Mouse (Mus musculus): ENCODE measurements around the gene Asgr2. TPM values are rescaled to one million over a fixed set of nuclear protein-coding genes. Genes with fewer than 3 reads are reported as not detected.

Asgr2 gene
- polyA plus RNA-seq (2015; fragmentation: Nextera tagmentation; extraction: Ambion mirVana): 0.10 and 0.18 TPM in 2 replicates

DNA sequence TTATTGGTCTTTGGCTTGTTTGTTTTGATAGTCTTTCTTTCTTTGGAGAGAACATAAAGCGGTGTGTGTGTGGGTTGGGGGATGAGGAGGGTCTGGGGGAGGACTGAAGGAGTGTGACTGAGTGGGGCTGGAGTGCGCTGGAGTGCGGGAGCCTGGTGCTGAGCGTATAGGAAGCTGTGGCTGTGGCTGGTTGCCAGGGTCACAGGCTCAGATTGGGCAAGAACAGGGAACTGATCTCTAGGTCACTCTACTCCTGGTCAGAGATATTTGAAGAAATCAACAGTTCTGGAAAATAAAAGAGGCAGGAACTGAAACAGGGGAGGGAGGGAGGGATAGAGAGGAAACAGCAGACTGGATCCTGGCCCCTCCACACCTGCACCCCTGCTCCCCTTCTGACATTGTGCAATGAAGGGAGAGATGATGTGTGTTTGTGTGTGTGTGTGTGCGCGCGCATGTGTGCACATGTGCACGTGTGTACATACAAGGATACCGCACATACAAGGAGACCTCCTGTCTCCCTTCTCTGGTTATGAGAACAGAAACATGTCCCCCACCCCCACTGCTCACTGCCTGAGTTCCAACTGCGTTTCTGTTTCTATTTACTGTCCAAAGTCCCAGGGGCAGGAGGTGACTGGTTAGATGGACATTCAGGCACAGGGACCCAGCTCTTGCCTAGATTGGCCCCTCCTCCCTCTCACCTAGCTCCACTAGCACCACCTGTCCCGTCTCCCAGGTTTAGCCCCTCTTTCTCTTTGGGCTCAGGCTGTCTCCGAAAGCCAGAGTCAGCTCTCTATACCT, at the start of gene Asgr2:
Asgr2 (plus strand) TSS at position 659 of the 798 bp plus-strand sequence.
- H3K9me3 ChIP-seq (ENCODE audit: control insufficient read depth): no peaks in the 10 kb centered on the region
- no peak within 1 kb of the TSS for H3K4me2 ChIP-seq (replicated peaks; ENCODE audit: low read depth)
- no peak within 1 kb of the TSS for H3K4me3 ChIP-seq (ENCODE audit: low read depth, low read length)
- no peak within 1 kb of the TSS for H3K9ac ChIP-seq (ENCODE audit: low read depth, low read length)
- no peaks in the 10 kb centered on the region for H3K27me3 ChIP-seq (replicated peaks; ENCODE audit: control insufficient read depth, insufficient read depth, low read length)
- no peak for TF ChIP-seq CTCF (IDR thresholded peaks at IDR 0.05; ENCODE audit: low read depth)
- WGBS: 64% methylated on average over 12 of the region's 12 CpGs
- no peak within 1 kb of the TSS for H3K27ac ChIP-seq (ENCODE audit: low read depth, low read length)
- no peaks in the 10 kb centered on the region for H3K36me3 ChIP-seq (ENCODE audit: control insufficient read depth, insufficient read depth)
- ATAC-seq: no peak
- H3K4me1 ChIP-seq (replicated peaks; ENCODE audit: control insufficient read depth, insufficient read depth, low read length): no peaks in the 10 kb centered on the region

DNA sequence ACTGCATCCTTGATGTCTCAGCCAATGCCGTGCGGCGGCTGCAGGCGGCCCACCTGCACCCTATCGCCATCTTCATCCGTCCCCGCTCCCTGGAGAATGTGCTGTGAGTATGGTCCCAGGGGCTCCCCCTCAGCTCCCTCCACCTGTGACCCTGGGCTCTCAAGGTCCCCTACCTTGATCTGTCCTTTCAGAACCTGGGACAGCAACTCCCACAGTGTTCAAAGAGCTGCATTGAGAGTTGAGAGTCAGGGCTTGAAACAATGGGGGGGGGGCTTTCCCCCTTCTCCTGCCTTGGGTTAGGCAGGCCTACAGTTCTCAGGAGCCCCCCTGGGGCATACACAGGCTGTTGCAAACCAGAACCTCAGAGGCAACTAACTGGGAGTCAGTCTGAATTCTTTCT, 48.8 kb upstream of the Asgr2 start:
- TF ChIP-seq CTCF (IDR thresholded peaks at IDR 0.05; ENCODE audit: low read depth): no peak
- no peak overlapping the region for H3K9ac ChIP-seq (ENCODE audit: low read depth, low read length)
- no peak overlapping the region for H3K4me2 ChIP-seq (replicated peaks; ENCODE audit: low read depth)
- H3K27me3 ChIP-seq (replicated peaks; ENCODE audit: control insufficient read depth, insufficient read depth, low read length): no peaks in the 10 kb centered on the region
- H3K4me1 ChIP-seq (replicated peaks; ENCODE audit: control insufficient read depth, insufficient read depth, low read length): no peaks in the 10 kb centered on the region
- ATAC-seq: no peak
- peaks cover 4% of the 10 kb centered on the region; the same call in 1 of the 2 replicates for H3K36me3 ChIP-seq (ENCODE audit: control insufficient read depth, insufficient read depth)
- no peak overlapping the region for H3K4me3 ChIP-seq (ENCODE audit: low read depth, low read length)
- 86% methylated on average over 7 of the region's 7 CpGs for WGBS
- no peak overlapping the region for H3K27ac ChIP-seq (ENCODE audit: low read depth, low read length)
- H3K9me3 ChIP-seq (ENCODE audit: control insufficient read depth): no peaks in the 10 kb centered on the region

DNA sequence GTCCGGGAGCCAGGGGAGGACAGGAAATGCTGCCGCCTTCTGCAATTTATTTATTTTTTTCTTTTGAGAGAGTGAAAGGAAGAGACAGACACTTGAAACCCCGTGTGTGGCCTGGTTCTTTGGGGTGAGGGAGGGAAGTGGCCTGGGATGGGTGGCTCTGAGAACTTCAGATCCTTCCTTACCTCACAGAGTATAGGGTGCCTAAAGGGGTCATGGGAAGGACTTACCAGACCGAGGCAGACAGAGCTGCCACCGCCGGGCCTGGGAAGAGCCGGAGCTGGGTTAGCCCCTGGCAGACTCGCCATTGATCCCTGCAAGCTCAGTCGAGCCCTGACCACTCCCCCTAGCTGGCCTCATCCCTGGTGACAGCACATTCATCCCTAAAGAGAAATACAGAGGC, 47.0 kb upstream of the Asgr2 start:
- H3K9me3 ChIP-seq (ENCODE audit: control insufficient read depth): no peaks in the 10 kb centered on the region
- no peaks in the 10 kb centered on the region for H3K4me1 ChIP-seq (replicated peaks; ENCODE audit: control insufficient read depth, insufficient read depth, low read length)
- no peak overlapping the region for H3K4me3 ChIP-seq (ENCODE audit: low read depth, low read length)
- H3K27ac ChIP-seq (ENCODE audit: low read depth, low read length): no peak overlapping the region
- H3K27me3 ChIP-seq (replicated peaks; ENCODE audit: control insufficient read depth, insufficient read depth, low read length): no peaks in the 10 kb centered on the region
- H3K36me3 ChIP-seq (ENCODE audit: control insufficient read depth, insufficient read depth): peaks cover 4% of the 10 kb centered on the region; the same call in 1 of the 2 replicates
- TF ChIP-seq CTCF (IDR thresholded peaks at IDR 0.05; ENCODE audit: low read depth): no peak
- H3K9ac ChIP-seq (ENCODE audit: low read depth, low read length): no peak overlapping the region
- ATAC-seq: no peak
- 59% methylated on average over 9 of the region's 9 CpGs for WGBS
- H3K4me2 ChIP-seq (replicated peaks; ENCODE audit: low read depth): no peak overlapping the region

DNA sequence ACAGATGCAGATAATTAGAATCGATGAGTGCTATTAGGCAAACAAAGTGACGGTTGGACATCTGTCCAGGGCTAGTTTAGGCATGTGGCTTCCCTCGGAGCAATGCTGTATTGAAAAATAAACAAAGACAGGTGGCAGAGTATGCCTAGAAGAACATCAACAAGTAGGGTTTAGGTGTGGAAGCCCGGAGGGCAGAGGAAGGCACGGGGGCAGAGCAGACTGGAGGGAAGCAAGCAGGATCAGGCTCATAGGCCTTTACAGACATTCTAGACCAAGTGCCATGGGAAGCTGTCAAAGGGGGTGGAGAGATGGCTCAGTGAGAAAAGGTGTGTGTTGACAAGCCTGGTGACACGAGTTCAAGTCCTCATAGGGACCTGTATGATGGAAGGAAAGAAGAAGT, 43.1 kb upstream of the Asgr2 start:
- TF ChIP-seq CTCF (IDR thresholded peaks at IDR 0.05; ENCODE audit: low read depth): no peak
- WGBS: 62% methylated on average over 6 of the region's 6 CpGs
- no peaks in the 10 kb centered on the region for H3K9me3 ChIP-seq (ENCODE audit: control insufficient read depth)

DNA sequence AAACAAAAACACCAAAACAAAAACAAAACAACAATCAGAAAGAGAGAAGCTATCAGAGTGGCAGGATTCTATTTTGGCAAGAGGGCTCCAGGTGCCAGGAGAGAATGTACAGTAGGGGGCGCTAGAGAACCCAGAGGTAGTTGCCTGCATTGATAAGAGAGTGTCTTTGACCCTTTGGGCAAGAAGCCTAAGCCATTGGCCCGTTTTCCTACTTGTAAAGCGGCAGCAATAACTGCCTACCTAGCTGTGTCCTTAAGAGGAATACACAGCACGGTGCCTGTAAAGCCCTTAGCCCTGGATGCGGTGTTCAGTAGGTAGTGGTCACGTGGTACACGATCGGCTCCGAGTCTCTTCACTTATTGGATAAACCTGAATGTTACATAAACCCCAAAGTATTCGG, 42.6 kb upstream of the Asgr2 start:
- Histone ChIP-seq H3K27ac (ENCODE audit: low read depth, low read length) (no peak overlapping the region), H3K36me3 (ENCODE audit: control insufficient read depth, insufficient read depth) (no peaks in the 10 kb centered on the region), H3K4me3 (ENCODE audit: low read depth, low read length) (no peak overlapping the region), H3K9me3 (ENCODE audit: control insufficient read depth) (no peaks in the 10 kb centered on the region), H3K27me3 (replicated peaks; ENCODE audit: control insufficient read depth, insufficient read depth, low read length) (no peaks in the 10 kb centered on the region), H3K9ac (ENCODE audit: low read depth, low read length) (no peak overlapping the region), H3K4me1 (replicated peaks; ENCODE audit: control insufficient read depth, insufficient read depth, low read length) (no peaks in the 10 kb centered on the region), H3K4me2 (replicated peaks; ENCODE audit: low read depth) (no peak overlapping the region)
- no peak for ATAC-seq
- TF ChIP-seq CTCF (IDR thresholded peaks at IDR 0.05; ENCODE audit: low read depth): peak; percentile 53
- 51% methylated on average over 10 of the region's 10 CpGs for WGBS

More for the DNA sequence above, 43.1 kb upstream of the Asgr2 start:
- no peak for ATAC-seq
- Histone ChIP-seq H3K27me3 (replicated peaks; ENCODE audit: control insufficient read depth, insufficient read depth, low read length) (no peaks in the 10 kb centered on the region), H3K36me3 (ENCODE audit: control insufficient read depth, insufficient read depth) (no peaks in the 10 kb centered on the region), H3K4me2 (replicated peaks; ENCODE audit: low read depth) (no peak overlapping the region), H3K9ac (ENCODE audit: low read depth, low read length) (no peak overlapping the region), H3K4me1 (replicated peaks; ENCODE audit: control insufficient read depth, insufficient read depth, low read length) (no peaks in the 10 kb centered on the region), H3K27ac (ENCODE audit: low read depth, low read length) (no peak overlapping the region), H3K4me3 (ENCODE audit: low read depth, low read length) (no peak overlapping the region)

DNA sequence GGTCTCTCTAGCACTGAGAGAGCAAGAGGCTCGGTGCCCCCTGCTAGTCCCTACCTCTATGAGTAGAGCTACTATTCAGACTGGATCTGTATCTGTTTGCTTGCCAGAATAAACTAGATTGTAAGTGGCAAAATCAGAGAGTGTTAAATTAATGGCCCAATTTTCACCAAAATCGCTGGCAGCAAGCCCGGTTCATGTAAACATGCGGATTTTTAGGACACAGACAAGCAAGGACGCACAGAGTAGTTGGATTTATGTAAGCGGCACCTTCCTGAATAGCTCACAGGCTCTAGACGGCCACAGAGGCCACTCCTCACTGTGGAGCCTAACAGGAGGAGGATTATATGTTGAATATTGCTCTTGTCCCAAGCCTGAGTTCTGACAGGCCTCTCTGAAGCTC, 39.3 kb upstream of the Asgr2 start:
- Histone ChIP-seq H3K36me3 (ENCODE audit: control insufficient read depth, insufficient read depth) (no peaks in the 10 kb centered on the region), H3K9ac (ENCODE audit: low read depth, low read length) (no peak overlapping the region), H3K9me3 (ENCODE audit: control insufficient read depth) (no peaks in the 10 kb centered on the region), H3K4me1 (replicated peaks; ENCODE audit: control insufficient read depth, insufficient read depth, low read length) (no peaks in the 10 kb centered on the region), H3K4me2 (replicated peaks; ENCODE audit: low read depth) (no peak overlapping the region), H3K27ac (ENCODE audit: low read depth, low read length) (no peak overlapping the region), H3K4me3 (ENCODE audit: low read depth, low read length) (no peak overlapping the region), H3K27me3 (replicated peaks; ENCODE audit: control insufficient read depth, insufficient read depth, low read length) (no peaks in the 10 kb centered on the region)
- WGBS: 53% methylated on average over 7 of the region's 7 CpGs
- TF ChIP-seq CTCF (IDR thresholded peaks at IDR 0.05; ENCODE audit: low read depth): no peak
- ATAC-seq: no peak

Data from intestine, postnatal 0 days (tissue).